Mouse (Mus musculus): ENCODE results near the gene Nbl1.

- TF ChIP-seq CTCF (IDR thresholded peaks at IDR 0.05) (peak; percentile 55), EP300 (IDR thresholded peaks at IDR 0.05) (no peak)
Measured at GRCm38 (mm10) chr4:139078726-139079125, 14.1 kb downstream of the Nbl1 start.
